Mouse (Mus musculus): ENCODE results near the gene Aqp7.

Aqp7 gene

DNA sequence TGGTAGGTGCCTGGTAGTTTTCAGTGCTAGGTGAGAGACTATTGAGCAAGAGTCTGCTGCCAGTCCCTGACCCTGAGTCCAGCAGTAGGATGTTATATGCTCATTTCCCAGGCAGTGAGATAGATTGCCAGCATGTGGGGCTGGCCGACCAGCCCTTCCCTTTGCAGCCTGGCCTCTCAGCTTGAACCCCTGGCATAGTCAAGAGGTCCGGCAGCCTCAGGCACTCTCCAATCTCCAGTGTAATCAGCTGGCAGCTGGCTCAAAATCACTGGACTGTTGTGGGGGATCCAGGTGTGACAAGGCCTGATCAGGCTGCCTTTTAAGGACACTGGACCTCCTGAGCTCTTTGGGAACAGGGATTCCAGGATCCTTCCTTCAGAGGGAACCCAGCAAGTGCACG lies 15.4 kb upstream of the Aqp7 start:
- no peak for DNase-seq (ENCODE audit: low spot score in 2 of 2)

DNA sequence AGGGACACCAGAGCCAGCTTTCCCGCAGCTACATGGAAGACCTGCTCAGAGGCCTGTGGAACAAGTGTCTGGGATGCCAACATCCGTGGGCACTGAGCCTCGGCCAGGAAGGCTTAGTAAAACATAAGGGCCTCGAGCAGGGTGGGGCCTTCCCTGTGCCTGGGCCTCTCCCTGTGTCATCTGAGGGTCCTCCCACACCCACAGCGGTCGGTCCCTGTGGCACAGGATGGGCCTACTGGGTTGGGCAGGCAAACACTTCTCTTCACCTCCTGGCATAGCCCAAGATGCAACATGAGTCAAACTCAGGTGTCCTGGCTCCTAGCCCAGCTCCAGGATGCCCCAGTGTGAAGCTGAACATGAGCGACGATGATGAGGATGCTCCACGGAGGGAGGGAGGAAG lies 9.4 kb upstream of the Aqp7 start:
- DNase-seq (ENCODE audit: low spot score in 2 of 2): no peak

DNA sequence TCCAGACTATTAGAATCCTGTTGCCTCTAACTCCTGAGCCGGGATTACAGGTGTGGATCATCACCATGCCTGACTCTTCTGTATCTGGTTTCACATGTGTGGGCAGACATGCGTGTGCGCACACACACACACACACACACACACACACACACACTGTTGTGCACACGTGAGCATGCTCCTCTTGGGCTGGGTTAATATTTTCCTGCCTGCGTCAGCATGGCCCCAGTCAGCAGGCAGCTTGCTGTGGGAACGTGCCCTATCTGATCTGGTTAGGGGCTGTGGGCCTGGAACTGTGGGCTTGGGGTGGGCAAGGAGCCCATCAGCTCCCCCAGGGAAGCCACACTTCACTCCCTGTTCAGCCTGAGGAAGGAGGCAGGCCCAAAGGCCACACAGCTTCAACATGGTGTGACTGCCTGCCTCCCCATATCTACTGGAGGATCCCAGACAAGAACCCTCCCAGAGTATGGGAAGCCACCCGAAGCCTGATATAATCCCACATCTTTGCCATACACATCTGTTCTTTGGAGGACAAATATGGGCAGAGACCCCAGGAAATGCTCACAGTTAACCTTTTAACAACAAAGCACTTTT lies 8.9 kb upstream of the Aqp7 start:
- no peak for DNase-seq (ENCODE audit: low spot score in 2 of 2)

DNA sequence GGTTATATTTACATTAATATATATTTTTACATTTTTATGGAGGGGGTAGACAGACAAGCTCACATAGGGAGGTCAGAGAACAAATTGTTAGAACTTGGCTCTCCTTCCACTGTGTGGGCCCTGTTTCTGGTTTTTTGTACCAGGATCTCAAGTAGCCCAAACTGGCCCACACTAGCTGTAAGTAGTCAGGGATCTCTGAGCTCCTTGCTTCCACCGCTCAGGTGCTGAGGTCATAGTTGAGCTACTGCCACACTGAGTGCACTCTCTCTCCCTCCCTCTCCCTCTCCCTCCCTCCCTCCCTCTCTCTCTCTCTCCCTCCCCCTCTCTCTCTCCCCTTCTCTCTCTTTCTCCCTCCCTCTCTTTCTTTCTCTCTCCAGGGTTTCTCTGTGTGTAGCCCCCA lies 8.3 kb upstream of the Aqp7 start:
- DNase-seq (ENCODE audit: low spot score in 2 of 2): no peak

DNA sequence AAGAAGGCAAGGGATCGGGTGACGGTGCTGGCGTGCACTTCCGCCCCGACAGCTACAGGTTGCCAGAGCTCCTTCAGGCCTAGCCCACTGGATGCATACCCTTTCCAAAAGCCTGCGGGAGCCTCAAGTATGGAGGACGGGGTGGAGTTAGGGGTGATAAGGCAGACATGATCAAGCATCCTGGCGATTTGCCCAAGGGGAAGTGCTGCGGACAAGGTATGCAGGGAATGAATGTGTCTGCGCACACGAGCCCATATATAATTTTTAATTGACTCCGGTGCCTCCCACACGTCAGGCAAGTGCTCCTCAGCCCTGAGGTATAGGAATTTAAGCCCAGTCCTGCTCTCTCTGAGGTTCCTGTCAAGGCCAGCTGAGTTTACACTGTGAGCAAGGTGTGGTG lies 7.2 kb upstream of the Aqp7 start:
- DNase-seq (ENCODE audit: low spot score in 2 of 2): no peak

DNA sequence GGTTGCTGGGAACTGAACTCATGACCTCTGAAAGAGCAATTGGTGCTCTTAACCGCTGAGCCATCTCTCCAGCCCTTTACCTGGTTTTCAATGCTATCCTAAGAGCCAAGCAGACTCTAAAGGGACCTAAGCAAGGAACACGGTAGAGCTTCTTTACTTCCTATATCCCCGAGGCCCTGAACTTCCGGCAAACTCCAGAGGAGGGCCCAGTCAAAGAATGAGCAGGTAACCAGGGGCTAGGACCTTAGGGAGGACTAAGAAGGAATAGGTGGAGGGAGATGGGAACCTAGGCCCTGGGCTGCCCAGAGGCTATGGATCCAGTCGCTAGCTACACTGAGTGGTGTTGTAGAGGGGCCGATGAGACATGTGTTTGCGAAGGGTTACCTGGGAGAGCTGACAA lies 3.8 kb upstream of the Aqp7 start:
- DNase-seq (ENCODE audit: low spot score in 2 of 2): no peak

DNA sequence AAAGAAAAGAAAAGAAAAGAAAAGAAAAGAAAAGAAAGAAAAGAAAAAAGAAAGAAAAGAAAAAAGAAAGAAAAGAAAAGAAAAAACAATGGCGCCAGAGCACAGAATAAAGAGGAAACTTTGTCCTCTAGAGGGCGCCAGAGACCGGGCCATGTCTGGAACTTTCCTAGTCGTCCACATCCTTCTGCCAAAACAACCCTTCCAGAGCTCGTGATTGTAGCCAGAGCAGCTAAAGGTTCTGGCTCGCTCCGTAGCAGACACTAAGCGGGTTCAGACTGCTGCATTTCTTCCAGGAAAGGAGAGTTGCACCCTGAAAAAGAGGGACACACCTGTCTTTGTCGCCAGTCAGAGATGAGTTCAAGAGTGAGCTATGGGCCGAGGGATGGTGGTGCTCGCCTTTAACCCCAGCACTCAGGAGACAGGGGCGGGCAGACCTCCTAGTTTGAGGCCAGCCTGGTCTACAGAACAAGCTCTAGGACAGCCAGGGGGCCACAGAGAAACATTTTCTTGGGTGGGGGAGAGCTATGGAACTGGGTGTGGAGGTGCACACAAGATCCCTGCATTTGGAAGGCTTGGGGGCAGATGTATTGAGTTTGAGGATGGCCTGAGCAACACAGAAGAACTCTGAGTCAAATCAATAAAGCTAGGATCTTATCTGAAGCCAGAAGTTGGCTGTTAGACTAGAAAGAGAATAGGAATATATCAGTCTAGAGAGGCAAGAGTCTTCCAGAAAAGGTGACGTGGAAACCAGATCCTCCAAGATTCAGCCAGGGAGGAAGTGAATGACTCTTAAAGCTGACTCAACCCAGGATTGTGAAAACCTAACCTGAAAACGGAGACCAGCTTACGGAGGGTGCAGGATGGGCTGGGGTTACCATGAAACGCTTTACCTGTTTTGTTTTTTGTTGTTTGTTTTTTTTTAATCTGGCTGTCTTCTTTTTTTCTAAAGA lies 3.1 kb upstream of the Aqp7 start:
- DNase-seq (ENCODE audit: low spot score in 2 of 2): peak; percentile 70 to 88

DNA sequence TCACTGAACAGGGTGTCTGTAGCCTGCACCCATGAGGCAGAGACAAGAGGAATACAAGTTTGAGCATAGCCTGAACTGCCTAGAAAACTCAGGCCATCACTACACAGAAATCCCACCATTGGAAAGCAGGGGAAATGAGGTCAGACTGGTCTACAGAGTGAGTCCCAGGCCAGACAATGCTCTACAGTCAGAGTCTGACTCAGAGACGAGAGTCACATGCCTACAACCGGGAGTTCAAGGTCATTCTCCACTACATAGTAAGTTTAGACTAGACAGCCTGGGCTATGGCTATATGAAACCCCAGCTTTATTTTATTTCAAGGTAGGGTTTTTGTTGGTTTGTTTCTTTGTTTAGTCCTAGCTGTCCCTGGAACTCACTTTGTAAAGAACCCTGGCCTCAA lies 987 bp upstream of the Aqp7 start:
- no peak for DNase-seq (ENCODE audit: low spot score in 2 of 2)

DNA sequence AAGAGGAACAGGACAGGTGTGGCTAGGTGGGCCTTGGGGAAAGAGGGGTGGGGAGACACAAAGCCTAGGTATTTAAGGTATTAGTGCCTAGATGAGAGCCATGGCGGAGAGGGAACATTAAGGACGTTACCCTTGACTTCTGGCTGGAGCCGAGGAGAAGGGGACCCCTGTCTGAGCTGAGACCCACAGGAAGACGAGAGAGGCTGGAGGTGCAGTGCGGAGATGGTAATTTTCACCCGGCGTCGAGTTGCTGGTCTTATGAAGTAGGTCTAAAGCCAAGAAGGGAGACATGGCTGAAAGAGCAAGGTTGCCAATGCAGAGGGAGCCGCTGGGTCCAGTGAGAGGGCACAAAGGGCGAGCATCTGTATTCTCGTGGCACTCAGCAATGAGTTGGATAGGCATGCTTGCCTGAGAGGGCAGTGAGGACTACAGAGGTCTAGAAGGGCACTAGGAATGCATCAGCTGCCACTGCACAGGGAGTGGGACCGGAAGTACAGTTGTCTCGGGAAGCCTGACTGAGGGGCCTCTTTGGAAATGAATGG lies 1.6 kb downstream of the Aqp7 start:
- no peak for DNase-seq (ENCODE audit: low spot score in 2 of 2)

DNA sequence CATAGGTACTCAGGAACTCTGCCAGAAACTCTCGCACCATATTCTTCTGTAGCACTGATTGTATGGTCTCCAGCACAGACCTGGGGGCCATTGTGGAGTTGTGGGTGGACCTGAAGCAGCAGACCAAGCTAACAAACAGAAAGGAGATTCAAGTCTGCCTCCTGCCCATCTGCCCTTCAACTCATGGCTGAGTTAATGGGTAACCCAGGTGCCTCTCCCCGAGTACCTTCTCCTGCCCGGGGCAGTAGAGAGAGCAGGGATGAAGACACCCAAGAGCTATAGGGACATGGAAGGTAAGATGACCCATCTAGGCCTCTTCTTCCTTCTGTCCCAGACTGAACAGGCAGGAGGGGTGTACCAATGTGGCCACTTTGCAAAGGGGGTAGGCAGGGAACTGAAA lies 2.7 kb downstream of the Aqp7 start:
- no peak for DNase-seq (ENCODE audit: low spot score in 2 of 2)

DNA sequence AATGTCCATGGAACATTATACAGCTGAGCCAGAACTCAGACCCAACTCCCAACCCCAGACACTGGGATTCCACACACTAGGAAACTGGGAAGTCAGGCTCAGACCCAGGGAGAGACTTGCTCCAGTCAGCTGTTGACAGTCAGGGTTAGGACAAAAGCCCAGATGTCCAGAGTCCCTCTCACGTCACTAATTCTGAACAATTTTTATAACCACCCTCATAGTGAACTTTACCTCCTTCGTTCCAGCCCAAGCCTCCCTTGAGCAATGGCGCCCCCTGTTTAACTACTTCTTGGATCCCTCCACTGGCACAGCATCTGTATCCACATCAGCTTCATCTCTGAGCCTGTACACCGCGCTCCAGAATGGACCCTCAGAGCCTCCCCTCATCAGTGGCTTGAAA lies 4.0 kb downstream of the Aqp7 start:
- no peak for DNase-seq (ENCODE audit: low spot score in 2 of 2)

DNA sequence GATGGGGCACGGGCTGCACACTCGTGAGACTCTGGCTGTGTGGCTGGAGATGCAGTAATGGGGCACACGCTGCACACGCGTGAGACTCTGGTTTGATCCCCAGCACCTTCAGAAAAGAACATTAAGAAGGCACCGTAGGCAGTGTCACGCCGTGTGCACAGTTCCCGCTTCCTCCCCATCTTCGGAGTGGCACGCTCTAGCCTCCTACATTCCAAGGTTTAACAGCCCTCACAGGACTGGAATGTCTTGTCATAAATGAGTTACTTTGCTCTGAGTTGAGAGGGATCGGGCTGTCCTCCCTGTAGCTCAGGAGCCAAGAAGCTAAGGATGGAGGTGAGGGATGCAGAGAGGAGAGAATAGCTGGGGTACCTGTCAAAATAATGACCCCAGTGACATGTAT lies 5.1 kb downstream of the Aqp7 start:
- DNase-seq (ENCODE audit: low spot score in 2 of 2): no peak

DNA sequence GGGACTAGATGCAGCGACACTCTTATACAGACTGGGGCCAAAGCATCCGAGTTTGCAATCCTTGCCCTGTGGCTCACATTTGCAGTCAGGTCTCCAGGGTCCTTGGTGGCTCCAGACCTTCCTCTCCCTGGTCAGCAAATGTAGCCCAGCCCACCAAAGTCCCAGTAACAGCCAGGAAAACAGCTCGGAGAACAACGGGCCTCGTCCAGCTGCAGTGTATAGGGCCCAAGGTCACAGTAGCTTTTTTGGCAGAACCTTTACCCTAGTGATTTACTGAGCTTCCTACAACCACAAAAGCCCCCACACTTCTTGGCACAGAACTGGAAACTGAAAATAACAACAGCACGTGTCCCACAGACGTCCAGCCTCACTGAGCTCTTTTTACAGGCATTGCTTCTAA lies 7.0 kb downstream of the Aqp7 start:
- peak in 1 of 2 experiments; percentile 45 for DNase-seq (ENCODE audit: low spot score in 2 of 2)

DNA sequence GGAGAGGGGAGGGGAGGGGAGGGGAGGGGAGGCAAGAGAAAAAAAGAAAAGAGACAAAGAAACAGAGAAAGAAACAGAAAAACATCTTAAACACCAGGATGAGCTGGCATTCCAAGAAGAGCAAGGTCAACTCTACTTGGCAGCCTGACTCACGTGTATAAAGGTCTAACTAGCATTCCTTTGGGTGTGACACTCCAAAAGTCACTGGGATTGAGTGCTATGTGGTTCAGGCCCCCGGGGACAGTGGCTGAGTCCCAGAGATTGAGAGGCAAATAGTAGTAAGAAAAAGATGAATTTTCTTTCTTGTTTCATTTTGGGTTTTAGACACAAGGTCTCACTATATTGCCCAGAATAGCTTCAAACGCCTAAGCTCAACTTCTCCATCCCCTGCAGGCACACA lies 10.0 kb downstream of the Aqp7 start:
- no peak for DNase-seq (ENCODE audit: low spot score in 2 of 2)

DNA sequence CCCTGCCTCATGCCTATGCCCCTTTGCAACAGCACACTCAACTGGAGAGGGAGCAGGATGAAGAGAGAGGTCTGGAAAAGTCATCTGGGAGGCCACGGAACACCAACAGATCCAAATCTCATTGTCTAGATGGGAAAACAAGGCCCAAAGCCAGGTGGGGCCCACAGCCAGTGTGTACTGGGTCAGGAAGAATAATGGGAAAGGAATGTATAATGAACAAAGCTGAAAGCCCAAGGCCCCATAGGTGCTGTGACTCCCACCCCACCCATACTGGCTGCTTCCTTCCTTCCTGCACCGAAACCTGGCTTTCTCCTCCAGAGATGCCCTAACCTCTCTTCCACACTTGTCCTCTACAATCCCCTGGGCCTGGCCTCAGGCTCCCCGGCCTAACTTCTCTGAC lies 16.7 kb downstream of the Aqp7 start:
- DNase-seq (ENCODE audit: low spot score in 2 of 2): no peak

DNA sequence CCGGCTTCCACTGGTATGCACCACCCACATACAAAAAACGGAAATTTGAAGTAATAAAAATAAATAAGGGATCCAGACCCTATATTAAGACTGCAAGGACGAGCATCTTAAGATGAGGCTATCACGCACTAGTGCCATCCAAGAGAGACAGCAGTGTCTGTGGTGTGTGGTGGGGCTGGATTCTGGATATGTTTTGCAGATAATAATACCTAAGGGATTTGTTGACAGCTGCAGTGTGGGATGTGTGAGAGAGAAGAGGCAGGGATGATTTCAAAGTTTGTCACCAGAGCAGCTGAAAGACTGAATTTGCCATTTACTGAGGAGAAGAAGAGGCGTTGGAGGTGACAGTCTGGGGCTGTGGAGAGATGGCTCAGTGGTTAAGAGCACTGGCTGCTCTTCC lies 18.6 kb downstream of the Aqp7 start:
- DNase-seq (ENCODE audit: low spot score in 2 of 2): no peak

DNA sequence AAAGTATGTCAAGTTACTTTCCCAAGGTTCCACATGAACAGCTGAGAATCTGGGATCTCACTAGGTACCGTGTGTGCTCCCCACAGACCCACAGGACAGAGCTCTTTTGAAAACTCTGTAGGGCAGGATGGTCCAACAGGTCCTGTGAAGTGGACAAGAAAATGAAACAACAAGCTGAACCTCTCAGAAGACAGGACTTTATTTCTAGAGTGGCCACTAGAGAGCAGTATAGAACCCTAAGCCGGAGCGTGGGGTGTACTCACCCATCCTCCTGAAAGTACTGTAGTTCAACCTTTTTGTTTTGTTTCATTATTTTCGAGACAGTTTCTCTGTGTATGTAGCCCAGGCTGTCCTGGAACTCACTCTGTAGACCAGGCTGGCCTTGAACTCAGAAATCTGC lies 19.7 kb downstream of the Aqp7 start:
- DNase-seq (ENCODE audit: low spot score in 2 of 2): no peak

DNA sequence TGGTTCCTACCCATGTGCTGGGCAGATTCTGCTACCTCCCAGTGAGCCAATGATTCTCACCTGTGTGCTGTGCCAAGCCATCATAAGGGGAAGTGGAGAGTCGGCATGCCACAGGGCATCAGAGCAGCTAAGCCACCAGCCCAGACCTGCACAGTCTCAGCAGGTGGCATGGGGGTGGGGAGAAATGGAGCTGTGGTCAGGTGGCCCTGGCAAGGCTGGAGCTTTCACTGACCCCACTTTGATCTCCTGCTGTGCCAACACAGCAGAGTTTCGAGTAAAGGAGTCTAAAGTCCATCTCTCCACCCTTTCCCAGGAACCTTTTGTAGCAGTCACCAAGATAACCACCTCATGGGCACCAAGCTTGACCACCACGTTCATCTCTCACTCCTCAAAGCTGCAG lies 20.1 kb downstream of the Aqp7 start:
- DNase-seq (ENCODE audit: low spot score in 2 of 2): no peak

DNA sequence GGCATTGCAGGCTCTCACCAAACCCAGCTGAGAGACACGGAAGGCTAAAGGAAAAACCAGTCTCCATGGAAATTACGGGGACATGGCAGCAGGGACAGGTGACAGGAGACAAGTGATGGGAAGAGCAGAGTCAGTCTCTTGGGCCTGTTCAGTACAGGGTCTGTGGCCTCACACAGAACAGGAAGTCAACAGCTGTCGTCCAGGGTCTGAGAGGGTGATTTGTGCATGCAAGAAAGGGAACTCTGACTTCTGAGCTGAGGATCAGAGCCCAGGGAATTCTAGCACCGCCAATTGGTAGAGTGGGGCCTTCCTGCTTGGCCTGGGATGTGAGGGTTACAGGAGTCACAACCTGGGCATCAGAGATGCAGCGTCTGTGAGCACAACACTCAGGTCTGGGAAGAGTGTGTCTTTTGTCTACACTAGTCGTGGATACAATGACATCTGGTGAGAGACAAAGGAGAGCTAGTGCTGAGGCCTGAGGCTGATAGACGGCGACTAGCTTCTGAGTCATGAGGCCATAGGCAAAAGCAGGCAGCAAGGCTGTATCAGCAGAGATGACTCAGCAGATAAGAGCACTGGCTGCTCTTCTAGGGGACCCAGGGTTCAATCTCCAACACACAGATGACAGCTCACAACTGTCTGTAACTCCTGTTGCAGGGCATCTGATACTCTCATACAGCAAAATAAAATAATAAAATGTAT lies 21.7 kb downstream of the Aqp7 start:
- DNase-seq (ENCODE audit: low spot score in 2 of 2): no peak

DNA sequence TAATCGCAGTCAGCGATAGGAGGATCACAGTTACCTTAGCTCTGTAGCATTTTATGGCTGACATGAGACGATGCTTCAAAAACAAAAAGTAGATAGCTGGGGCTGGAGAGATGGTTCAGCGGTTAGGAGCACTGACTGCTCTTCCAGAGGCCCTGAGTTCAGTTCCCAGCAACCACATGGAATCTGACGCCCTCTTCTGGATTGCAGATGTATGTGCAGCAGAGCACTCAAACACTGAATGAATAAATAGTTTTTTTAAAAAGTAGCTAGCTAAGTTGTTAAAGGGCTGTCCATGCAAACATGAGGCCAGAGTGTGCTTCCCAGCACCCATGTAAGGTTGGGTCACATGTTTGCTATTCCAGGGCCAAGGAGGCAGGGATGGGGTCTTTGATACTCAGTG lies 26.8 kb downstream of the Aqp7 start:
- no peak for DNase-seq (ENCODE audit: low spot score in 2 of 2)

DNA sequence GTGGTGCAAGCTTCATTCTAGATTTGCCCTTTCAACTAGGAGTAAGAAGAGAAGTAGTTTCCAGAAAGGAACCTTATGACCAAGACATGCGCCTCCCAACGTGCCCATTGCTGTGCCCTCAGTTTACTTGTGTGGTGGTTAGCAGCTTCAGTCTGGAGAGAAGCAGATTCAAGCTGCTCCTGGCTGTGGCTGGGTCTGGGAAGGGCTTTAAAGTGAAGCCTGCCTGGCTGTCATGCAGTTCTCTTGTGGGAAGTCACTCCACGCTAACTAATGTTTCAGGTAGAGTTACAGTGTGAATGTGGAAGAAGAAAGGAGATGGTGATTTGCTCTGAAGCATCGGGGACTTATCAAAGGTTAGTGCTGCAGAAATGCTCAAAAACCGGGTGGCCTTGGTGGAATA lies 32.1 kb downstream of the Aqp7 start:
- DNase-seq (ENCODE audit: low spot score in 2 of 2): no peak

DNA sequence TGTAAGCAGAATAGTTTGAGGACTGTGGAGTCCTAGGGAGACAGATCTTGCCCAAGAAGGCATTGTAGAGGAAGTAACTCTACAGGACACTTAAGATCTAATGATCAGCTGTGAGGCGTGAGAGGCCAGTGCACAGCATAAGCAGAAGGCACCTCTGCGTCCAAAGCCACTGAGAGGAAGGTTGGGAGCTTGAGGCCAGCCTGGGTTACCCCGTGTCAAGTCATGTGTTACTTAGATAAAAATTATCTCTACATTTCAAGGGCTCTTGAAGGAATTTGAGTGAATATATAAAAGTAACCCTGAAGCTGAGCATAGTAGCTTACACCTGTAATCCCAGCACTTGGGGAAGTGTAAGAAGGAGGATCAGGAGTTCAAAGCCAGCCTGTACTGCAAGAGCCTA lies 34.6 kb downstream of the Aqp7 start:
- no peak for DNase-seq (ENCODE audit: low spot score in 2 of 2)
